Mouse (Mus musculus): ENCODE results near the gene Pla2g12b. TPM values are rescaled to one million over a fixed set of nuclear protein-coding genes. Genes with fewer than 3 reads are reported as not detected.

Gene Pla2g12b
- polyA plus RNA-seq, 1 experiment from 2014 or later, result not detected

DNA sequence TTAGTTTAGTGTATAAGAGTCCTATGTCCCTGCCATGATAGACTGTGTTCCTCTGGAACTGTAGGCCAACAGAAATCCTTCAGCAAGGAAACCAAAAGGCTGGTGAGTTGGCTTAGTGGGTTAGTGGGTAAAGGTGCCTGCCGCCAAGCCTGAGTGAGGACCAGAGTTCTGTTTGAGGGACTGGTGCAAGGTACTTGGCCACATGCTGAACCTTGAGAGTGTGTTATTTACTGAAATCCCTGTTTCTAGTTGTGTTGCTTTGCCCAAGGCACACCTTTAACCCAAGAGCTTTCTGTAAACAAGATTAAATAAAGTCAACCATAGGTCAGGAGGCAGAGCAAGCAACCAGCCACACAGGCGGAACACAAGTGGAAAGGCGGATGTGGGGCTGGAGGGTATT lies 62.1 kb downstream of the Pla2g12b start:
- DNase-seq (ENCODE audit: low spot score) (no peak), ATAC-seq (no peak)
- H3K27me3 ChIP-seq (replicated peaks; ENCODE audit: control insufficient read depth, insufficient read depth, low read length), result no peaks in the 10 kb centered on the region
- H3K9me3 ChIP-seq (replicated peaks; ENCODE audit: control insufficient read depth, low read length), result no peaks in the 10 kb centered on the region
- H3K4me1 ChIP-seq (ENCODE audit: control insufficient read depth, insufficient read depth, low read length), result no peaks in the 10 kb centered on the region
- no peak overlapping the region for H3K4me2 ChIP-seq (ENCODE audit: low read length)
- no peak overlapping the region for H3K9ac ChIP-seq (ENCODE audit: low read length)
- no peaks in the 10 kb centered on the region for H3K36me3 ChIP-seq (ENCODE audit: control insufficient read depth, insufficient read depth, low read length)
- no peak overlapping the region for H3K4me3 ChIP-seq (ENCODE audit: low read depth, low read length)
- WGBS, result 91% methylated on average over 3 of the region's 3 CpGs
- no peak overlapping the region for H3K27ac ChIP-seq (ENCODE audit: low read depth, low read length)

DNA sequence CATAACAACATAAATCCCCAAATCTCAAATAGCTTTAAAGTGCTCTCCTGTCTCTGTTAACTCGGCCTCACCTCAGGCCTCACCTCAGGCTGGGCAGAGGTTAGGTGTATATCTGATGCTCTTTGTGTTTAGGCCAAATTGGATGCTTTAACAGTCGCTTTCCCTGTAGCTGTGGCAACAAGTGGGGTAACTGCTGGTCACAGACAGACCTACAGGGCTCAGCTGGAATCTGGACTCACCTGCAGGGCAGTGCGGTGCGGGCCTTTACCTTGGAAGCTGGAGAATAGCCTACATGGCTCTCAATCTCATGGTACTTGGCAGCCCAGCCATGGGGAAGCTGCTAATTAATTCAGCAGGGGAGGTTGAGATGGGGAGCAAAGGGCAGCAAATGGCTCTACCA lies 63.2 kb downstream of the Pla2g12b start:
- Histone ChIP-seq H3K27ac (ENCODE audit: low read depth, low read length) (no peak overlapping the region), H3K4me2 (ENCODE audit: low read length) (no peak overlapping the region), H3K9ac (ENCODE audit: low read length) (no peak overlapping the region), H3K36me3 (ENCODE audit: control insufficient read depth, insufficient read depth, low read length) (no peaks in the 10 kb centered on the region), H3K4me1 (ENCODE audit: control insufficient read depth, insufficient read depth, low read length) (no peaks in the 10 kb centered on the region), H3K9me3 (replicated peaks; ENCODE audit: control insufficient read depth, low read length) (no peaks in the 10 kb centered on the region), H3K4me3 (ENCODE audit: low read depth, low read length) (no peak overlapping the region), H3K27me3 (replicated peaks; ENCODE audit: control insufficient read depth, insufficient read depth, low read length) (no peaks in the 10 kb centered on the region)
- DNase-seq (ENCODE audit: low spot score) (no peak), ATAC-seq (no peak)
- 90% methylated on average over 4 of the region's 4 CpGs for WGBS

DNA sequence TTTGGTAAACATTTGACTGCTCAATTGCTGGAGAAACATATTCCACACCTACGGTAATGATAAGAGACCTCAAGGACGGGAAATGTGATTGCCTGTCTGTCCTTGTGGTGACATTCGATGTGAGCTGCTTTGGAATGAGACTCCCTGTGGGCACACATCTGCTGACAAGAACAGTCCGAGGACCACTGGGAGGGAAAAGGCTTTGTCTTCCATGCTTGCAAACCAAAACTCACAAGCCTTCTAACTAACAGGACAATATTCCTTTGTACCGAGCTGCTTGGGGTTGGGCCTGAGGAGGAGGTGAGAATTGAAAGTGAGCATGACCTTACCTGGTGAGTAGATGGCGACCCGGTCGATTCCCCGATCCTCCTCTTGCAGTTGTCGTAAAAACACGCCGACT lies 63.8 kb downstream of the Pla2g12b start:
- Histone ChIP-seq H3K4me1 (ENCODE audit: control insufficient read depth, insufficient read depth, low read length) (no peaks in the 10 kb centered on the region), H3K27me3 (replicated peaks; ENCODE audit: control insufficient read depth, insufficient read depth, low read length) (no peaks in the 10 kb centered on the region), H3K4me2 (ENCODE audit: low read length) (no peak overlapping the region), H3K9ac (ENCODE audit: low read length) (no peak overlapping the region), H3K9me3 (replicated peaks; ENCODE audit: control insufficient read depth, low read length) (no peaks in the 10 kb centered on the region), H3K4me3 (ENCODE audit: low read depth, low read length) (no peak overlapping the region), H3K27ac (ENCODE audit: low read depth, low read length) (no peak overlapping the region), H3K36me3 (ENCODE audit: control insufficient read depth, insufficient read depth, low read length) (no peaks in the 10 kb centered on the region)
- no peak for ATAC-seq
- no peak for DNase-seq (ENCODE audit: low spot score)
- 90% methylated on average over 12 of the region's 12 CpGs for WGBS

DNA sequence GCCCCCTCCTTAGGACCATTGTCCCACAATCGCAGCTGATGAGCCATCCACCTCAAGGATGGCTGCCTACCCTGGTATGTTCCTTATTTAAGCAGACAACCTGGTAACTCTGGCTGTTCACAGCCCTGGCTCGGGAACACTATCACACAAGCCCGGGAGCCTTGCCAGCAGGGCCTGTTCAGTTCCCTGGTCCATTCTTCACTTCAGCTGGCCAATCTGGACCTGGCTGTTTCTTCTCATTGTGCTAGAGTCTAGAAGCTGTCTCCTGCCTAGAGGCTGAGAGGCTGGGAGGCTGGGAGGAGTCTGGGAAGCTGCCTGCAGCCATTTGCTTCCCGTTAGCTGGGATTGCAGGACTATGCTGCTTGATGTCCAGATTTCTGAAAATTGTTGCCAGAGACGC lies 67.0 kb downstream of the Pla2g12b start:
- H3K36me3 ChIP-seq (ENCODE audit: control insufficient read depth, insufficient read depth, low read length), result no peaks in the 10 kb centered on the region
- H3K27ac ChIP-seq (ENCODE audit: low read depth, low read length), result no peak overlapping the region
- H3K4me3 ChIP-seq (ENCODE audit: low read depth, low read length), result no peak overlapping the region
- 71% methylated on average over 5 of the region's 5 CpGs for WGBS
- no peaks in the 10 kb centered on the region for H3K9me3 ChIP-seq (replicated peaks; ENCODE audit: control insufficient read depth, low read length)
- ATAC-seq (no peak), DNase-seq (ENCODE audit: low spot score) (peak; percentile 29)
- no peaks in the 10 kb centered on the region for H3K27me3 ChIP-seq (replicated peaks; ENCODE audit: control insufficient read depth, insufficient read depth, low read length)
- H3K4me2 ChIP-seq (ENCODE audit: low read length), result no peak overlapping the region
- H3K4me1 ChIP-seq (ENCODE audit: control insufficient read depth, insufficient read depth, low read length), result no peaks in the 10 kb centered on the region
- no peak overlapping the region for H3K9ac ChIP-seq (ENCODE audit: low read length)

Other genes with a start within 250 kb of the Pla2g12b start
- 30.7 and 32.0 TPM in 2 replicates for gene Sept10, start 181.8 kb upstream of the Pla2g12b start, polyA plus RNA-seq (2014; fragmentation: Nextera tagmentation; extraction: Ambion mirVana)
- gene Sowahc, start 181.7 kb upstream of the Pla2g12b start, polyA plus RNA-seq (2014; fragmentation: Nextera tagmentation; extraction: Ambion mirVana), result 10.8 and 13.1 TPM in 2 replicates
- 23.8 and 29.2 TPM in 2 replicates for gene P4ha1, start 80.4 kb upstream of the Pla2g12b start, polyA plus RNA-seq (2014; fragmentation: Nextera tagmentation; extraction: Ambion mirVana)
- not detected in 2 replicates for gene Gm10273, start 8.0 kb upstream of the Pla2g12b start, polyA plus RNA-seq (2014; fragmentation: Nextera tagmentation; extraction: Ambion mirVana)
- 0.41 TPM in 1 of 2 replicates, not detected in the other for gene Oit3, start 38.1 kb downstream of the Pla2g12b start, polyA plus RNA-seq (2014; fragmentation: Nextera tagmentation; extraction: Ambion mirVana)
- gene Gm10322, start 212.4 kb downstream of the Pla2g12b start, polyA plus RNA-seq (2014; fragmentation: Nextera tagmentation; extraction: Ambion mirVana), result not detected in 2 replicates
- gene Mcu, start 213.0 kb downstream of the Pla2g12b start, polyA plus RNA-seq (2014; fragmentation: Nextera tagmentation; extraction: Ambion mirVana), result 19.5 and 23.2 TPM in 2 replicates